Comparison of ENCODE assay signal across 19 mouse cellular contexts in the genomic region with DNA sequence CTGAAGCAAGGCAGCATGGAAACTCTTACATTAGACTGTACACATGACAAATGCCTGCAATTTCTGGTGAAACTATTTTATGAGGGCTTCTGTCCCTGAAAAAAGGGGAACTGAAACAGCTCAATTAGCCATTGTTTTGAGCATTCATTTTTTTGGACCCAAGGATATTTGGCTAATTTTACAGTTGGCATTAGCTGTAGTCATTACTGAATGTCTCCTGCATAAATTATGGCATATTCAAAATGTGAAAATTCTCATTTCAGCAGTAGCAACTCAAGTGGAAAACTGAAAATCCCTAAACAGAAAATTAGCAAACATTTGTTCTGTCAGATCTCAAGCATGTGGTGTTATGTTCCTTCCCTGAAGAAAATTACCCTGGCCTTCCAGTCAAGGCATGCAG.
"Had no signal": no experiment of that assay in that cellular context is flagged by ENCODE, and none has a peak within 500 bp of the region (broad histone marks: within the 10 kb centered on the region; RNA-seq: fewer than 3 reads in every experiment).

No protein-coding gene starts in this region.

- H3K36me3 ChIP-seq: liver, embryonic 13.5 days; midbrain, embryonic 12.5 days; midbrain, embryonic 15.5 days; neural tube, embryonic 13.5 days; stomach, embryonic 15.5 days had no signal

- H3K4me3 ChIP-seq: layer of hippocampus, adult 2 months; left cerebral cortex, adult 2 months; liver, embryonic 13.5 days; midbrain, embryonic 12.5 days; midbrain, embryonic 15.5 days; myocyte; neural tube, embryonic 13.5 days; stomach, embryonic 15.5 days had no signal

- DNase-seq: kidney, postnatal 25 days; layer of hippocampus, postnatal 36 days; liver, embryonic 13.5 days; lung, adult 2 months; lung, postnatal 14 days; lung, postnatal 4 days; retina, postnatal 1 day; right cerebral cortex, postnatal 25 days; spleen, adult 18-20 months; thymus, adult 18-20 months; thymus, postnatal 36 days had no signal

- H3K4me2 ChIP-seq: liver, embryonic 13.5 days; midbrain, embryonic 12.5 days; midbrain, embryonic 15.5 days; neural tube, embryonic 13.5 days; stomach, embryonic 15.5 days had no signal

- ATAC-seq: midbrain, embryonic 15.5 days had no signal

- H3K9ac ChIP-seq: liver, embryonic 13.5 days; midbrain, embryonic 12.5 days; midbrain, embryonic 15.5 days; neural tube, embryonic 13.5 days; stomach, embryonic 15.5 days had no signal

- H3K4me1 ChIP-seq: liver, embryonic 13.5 days; midbrain, embryonic 12.5 days; midbrain, embryonic 15.5 days; neural tube, embryonic 13.5 days; stomach, embryonic 15.5 days had no signal

- H3K27ac ChIP-seq: kidney, postnatal 0 days; layer of hippocampus, adult 2 months; left cerebral cortex, adult 2 months; liver, embryonic 13.5 days; midbrain, embryonic 12.5 days; midbrain, embryonic 15.5 days; neural tube, embryonic 13.5 days; stomach, embryonic 15.5 days had no signal

- H3K27me3 ChIP-seq: liver, embryonic 13.5 days; midbrain, embryonic 12.5 days; midbrain, embryonic 15.5 days; neural tube, embryonic 13.5 days; stomach, embryonic 15.5 days had no signal

- H3K9me3 ChIP-seq: liver, embryonic 13.5 days; midbrain, embryonic 12.5 days; midbrain, embryonic 15.5 days; neural tube, embryonic 13.5 days; stomach, embryonic 15.5 days had no signal
